Mouse (Mus musculus) layer of hippocampus, postnatal 36 days (tissue): ENCODE measurements around the gene Rpl36al. TPM values are rescaled to one million over a fixed set of nuclear protein-coding genes. Genes with fewer than 3 reads are reported as not detected.

Source experiments
- DNase-seq, 2 experiments: peaks; one replicate each; pipeline ENCODE4 v3.0.0; 2022
- total RNA-seq, 2 experiments: library from RNA; stranded (reverse); gene quantifications; 2 replicates each; pipeline ENCODE4 v1.2.3; 2021

Rpl36al gene
- 100 to 1,000 TPM; 186 to 194 TPM for total RNA-seq

DNA sequence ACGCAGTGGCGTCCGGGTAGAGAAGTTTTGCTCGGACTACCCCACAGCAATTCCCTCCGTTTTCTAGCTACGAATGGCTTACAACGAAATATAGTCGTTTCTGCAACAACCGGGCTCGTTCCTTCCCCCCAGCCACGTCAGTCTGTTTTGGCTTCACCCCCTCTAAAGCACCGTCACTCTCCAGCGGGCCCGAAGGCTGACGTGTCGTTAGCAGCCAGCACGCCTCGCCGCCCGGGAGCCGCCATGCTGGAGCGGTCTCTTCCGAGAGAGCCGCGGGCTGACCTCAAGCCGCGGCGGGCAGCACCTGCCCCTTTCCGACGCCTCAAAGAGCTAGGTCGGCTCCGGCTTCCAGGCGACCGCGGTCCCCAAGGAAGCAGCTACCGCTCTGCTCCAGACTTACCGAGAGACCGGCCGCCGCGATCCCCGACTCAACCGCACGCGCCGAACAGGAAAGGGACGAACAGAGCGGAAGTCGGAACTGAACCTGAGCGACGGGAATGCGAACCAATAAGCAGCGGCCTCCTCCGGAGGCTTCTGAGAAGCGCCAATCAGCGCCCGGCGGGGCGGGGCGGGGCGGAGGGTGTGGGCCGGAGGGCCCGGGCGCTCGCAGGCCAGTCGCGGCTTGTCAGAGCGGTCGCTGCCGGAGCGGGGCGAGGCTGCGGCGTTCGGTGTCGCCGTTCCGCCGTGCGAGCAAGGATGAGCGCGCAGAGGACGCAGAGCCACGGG, at the start of gene Rpl36al, which contains the start of gene Mgat2:
Rpl36al (minus strand) TSS at position 501 of the 726 bp plus-strand sequence.
Mgat2 (plus strand) TSS at position 575 of the 726 bp plus-strand sequence.
- peak; percentile 98 to 99 for DNase-seq

DNA sequence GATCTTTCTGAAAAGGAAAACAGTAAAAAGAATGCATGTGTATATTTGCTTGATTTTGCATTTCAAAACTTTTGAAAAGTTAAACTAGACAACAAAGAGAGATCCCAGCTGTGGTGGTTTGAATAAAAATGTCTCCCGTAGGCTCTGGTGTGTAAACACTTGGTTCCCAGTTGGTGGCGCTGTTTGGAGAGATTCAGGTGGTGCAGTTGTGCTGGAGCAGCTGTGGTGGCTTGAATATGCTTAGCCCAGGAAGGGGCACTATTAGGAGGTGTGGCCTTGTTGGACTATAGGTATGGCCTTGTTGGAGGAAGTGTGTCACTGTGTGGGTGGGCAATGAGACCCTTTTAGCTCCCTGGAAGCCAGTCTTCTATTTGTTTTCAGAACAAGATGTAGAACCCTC, 45.4 kb upstream of the Rpl36al start:
- no peak for DNase-seq

DNA sequence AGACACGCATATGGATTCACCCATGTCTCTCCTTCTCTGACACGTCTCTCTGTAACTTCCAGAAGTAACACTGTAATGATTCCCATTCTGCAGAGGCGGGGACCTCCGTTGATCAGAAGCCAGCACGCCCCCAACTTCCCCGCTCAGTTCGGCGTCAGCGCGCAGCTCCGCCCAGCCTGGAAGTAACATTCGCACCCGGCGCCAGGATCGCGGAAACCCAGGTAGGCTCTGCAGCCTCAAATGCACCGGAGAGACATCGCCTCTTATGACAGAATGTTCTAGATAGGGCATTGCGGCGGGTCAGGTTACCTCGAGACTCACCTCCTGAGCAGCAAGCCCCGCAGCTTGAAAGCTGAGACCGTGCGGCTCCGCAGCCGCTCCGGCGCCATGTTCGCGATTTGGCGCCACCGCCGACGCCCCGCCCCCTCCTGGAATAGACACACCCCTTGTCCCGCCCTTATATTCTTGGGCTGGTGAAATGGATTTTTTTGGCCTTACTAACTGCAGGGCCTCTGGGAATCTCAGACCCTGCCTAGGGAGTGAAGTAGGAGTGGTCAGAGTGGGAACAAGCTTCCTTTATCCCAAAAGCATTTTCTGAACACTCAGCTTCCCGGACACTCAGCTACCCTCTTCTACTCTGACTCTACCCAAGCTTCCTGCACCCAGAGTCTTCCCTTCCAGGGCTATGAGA, 44.0 kb upstream of the Rpl36al start, which contains the start of gene Pole2:
Pole2 (minus strand) TSS at position 420 of the 691 bp plus-strand sequence.
- peak; percentile 83 to 88 for DNase-seq

DNA sequence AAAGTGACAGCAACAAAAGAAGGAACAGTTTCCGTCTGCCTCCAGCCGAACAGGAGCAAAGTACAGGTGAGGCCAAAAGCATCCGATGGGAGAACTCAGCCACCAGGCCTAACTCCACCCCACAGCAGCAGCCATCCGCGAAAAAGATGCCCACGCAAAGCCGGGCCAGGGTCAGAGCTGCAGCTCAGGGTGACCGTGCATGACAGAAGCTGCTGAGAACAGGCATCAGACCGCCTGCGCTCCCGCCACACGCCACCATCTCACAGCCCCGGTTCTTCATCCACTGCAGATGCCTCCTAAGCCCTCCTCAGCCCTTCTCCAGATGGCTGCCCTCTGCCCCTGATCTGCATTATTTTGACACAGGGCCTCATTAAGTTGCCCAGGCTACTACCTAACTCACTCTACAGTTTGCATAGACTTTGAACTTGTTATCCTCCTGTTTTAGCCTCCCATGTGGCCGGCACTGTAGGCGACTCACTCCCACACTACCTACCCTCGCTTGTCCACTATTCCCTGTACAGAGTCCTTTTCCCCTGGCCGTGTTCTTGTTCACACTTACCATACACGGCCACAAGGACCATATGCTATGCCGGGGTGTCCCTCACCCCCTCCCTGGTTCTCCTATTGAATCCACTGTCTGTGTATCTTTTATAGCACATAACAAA, 36.9 kb upstream of the Rpl36al start:
- DNase-seq, result no peak

DNA sequence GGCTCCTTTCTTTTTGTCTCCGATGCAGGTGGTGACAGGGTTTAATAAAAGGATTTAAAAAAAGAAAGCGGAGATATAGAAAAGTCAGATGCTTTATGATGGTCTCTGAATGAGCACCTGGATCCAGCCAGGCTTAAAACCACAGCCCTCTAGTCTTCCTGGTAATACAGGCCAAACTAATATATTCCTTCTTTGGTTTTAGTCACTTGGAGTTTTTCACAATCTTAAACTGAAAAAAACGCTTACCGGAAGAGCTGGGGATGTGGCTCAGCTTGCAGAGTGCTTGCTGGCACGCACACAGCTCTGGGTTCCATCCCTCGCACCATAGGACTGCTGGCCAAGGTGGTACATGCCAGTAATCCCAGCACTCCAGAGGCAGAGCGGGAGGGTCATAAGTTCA, 32.7 kb upstream of the Rpl36al start:
- DNase-seq, result no peak

DNA sequence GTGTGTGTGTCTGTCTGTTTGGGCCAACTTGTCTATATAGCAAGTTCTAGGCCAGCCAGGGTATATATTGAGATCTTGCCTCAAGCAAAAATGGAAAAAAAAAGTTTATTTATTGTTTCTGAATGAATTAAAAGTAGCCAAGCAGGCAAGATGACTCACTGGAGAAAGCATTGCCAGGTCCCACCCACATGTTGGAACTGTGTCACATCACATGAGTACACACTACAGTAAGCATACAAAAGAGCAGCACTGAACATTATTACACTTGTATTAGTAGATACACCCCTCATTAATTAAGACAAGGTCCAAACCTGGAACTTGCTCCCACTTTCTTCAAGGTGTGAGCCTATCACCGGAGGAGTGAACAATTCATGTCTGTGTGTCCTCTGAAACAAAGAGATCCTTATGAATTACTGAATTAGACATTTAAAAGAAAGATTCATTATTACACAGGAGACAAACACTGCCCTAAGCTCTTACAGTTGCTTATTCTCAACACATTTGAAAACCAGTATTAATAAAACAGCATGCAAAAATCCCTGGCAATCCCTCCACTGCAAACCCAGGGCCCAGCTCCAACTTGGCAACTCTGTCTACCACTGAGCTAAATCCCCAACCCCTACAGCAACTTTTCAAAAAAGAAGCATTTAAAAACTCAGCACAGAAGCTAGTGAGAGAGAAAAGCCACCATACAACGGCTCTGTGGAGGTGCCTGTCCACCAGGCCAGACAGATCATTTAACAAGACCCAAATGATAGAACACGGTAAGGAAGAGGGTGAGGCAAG, 31.3 kb upstream of the Rpl36al start:
- peak; percentile 60 to 61 for DNase-seq

DNA sequence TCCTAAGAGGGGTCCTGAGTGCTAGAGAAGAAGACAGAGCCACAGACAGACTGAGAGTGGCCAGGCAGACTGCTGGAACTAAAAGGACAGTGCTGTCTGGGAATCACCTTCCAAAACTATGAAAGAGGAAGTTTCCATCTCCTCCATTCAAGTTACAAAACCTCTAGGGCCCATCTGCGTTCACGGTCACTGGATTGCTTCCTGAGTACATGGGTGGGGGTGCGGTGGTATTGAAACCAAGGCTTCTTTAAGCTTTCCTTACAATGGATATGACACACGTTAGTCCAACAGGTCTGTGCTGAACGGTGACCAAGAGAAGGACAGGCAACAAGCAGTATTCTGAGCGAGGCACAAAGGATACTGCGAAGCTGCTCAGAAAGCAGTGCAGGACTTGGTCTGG, 30.5 kb upstream of the Rpl36al start:
- DNase-seq, result no peak

GRCm38 (mm10) chr12:69213186-69213777, 29.4 kb upstream of the Rpl36al start:
- DNase-seq, result no peak

GRCm38 (mm10) chr12:69211057-69211456, 27.2 kb upstream of the Rpl36al start:
- no peak for DNase-seq

GRCm38 (mm10) chr12:69210056-69210979, 26.4 kb upstream of the Rpl36al start:
- DNase-seq, result no peak

GRCm38 (mm10) chr12:69208520-69208919, 24.6 kb upstream of the Rpl36al start:
- no peak for DNase-seq

- no peak for DNase-seq
Observed at GRCm38 (mm10) chr12:69207926-69208325, 24.0 kb upstream of the Rpl36al start.

- no peak for DNase-seq
Observed at GRCm38 (mm10) chr12:69207396-69207795, 23.5 kb upstream of the Rpl36al start.

DNA sequence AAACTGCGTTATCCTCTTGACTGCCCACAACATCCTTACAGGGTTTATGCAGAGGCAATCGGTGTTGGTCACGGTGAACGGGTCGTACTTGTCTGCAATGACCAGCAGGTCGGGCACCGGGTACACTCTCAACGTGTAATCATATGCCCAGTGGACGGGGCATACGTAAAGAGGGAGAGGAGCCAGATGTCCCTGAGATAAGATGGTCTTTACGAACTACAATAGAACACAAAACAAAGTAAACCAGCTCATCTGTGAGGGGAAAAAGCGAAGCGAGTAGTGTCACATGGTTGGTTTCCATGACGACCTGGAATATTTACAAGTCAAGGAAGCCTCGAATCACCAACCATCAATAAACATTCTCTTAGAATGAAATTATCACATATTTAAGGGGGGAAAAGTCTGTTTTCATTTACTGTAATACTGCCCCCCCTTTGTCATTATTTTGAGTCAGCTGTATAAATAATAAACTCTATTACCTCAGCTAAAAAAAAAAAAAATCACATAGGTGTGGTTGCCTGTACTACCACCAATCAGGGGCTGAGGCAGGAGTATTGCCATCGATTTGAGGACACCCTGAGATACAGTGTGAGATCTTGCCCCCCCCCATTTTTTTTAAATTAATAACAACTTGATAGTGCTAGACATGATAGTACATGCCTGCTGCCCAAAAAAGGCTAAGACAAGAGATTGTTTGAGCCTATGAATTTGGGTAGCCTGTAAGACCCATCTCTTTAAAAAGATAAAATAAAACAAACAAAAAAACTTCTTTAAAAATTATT, 20.4 kb upstream of the Rpl36al start, which contains the start of gene Gm49384:
Gm49384 (minus strand) TSS at position 216 of the 782 bp plus-strand sequence.
- no peak for DNase-seq

GRCm38 (mm10) chr12:69198985-69199384, 15.1 kb upstream of the Rpl36al start:
- DNase-seq, result no peak

GRCm38 (mm10) chr12:69198164-69198535, 14.3 kb upstream of the Rpl36al start, which contains the start of gene Dnaaf2:
TSS of gene Dnaaf2 (minus strand) at chr12:69198429.
- DNase-seq, result peak; percentile 61 to 70

GRCm38 (mm10) chr12:69197378-69198163, 13.7 kb upstream of the Rpl36al start:
- peak; percentile 42 to 48 for DNase-seq

- peak; percentile 65 to 77 for DNase-seq
Observed at GRCm38 (mm10) chr12:69196444-69197377, 12.8 kb upstream of the Rpl36al start, which contains the start of gene Gm49383. TSS of gene Gm49383 (minus strand) at chr12:69197104.
